Mouse (Mus musculus): Measurements from ENCODE around the gene Paox. TPM values are rescaled to one million over a fixed set of nuclear protein-coding genes. Genes with fewer than 3 reads are reported as not detected.

Gene Paox
- polyA plus RNA-seq, 1 experiment from 2014 or later: 8.3 TPM

DNA sequence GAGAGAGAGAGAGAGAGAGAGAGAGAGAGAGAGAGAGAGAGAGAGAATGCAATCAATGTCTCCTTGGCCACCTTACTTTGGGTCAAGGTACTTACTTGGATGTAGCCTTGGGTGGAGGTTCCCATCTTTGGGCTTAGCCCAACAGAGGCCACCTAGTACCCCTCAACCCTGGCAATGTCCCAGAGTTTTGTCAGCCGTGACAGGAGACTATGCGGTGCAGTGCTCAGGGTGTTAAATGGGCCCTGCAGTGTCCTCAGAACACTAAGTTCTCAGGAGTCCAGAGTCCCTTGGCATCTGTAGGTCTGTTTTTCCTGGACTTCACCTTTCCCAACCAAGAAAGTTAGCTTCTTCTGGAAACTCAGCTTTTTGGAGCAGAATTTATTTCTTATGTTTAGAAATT lies 63.6 kb downstream of the Paox start:
- ATAC-seq: no peak
- H3K27me3 ChIP-seq (ENCODE audit: control insufficient read depth, insufficient read depth, low read depth, low read length): no peaks in the 10 kb centered on the region
- no peaks in the 10 kb centered on the region for H3K9me3 ChIP-seq (replicated peaks; ENCODE audit: control insufficient read depth, low read length, poor library complexity, severe bottlenecking)
- H3K9ac ChIP-seq (ENCODE audit: low read depth, low read length): no peak overlapping the region
- WGBS: 84% methylated on average over 2 of the region's 2 CpGs
- no peak overlapping the region for H3K4me2 ChIP-seq (ENCODE audit: low read length)
- no peaks in the 10 kb centered on the region for H3K4me1 ChIP-seq (ENCODE audit: control insufficient read depth, insufficient read depth, low read length)
- H3K4me3 ChIP-seq (ENCODE audit: low read depth, low read length): no peak overlapping the region
- H3K27ac ChIP-seq (ENCODE audit: low read length): no peak overlapping the region
- H3K36me3 ChIP-seq (ENCODE audit: control insufficient read depth, insufficient read depth, low read length): no peaks in the 10 kb centered on the region

DNA sequence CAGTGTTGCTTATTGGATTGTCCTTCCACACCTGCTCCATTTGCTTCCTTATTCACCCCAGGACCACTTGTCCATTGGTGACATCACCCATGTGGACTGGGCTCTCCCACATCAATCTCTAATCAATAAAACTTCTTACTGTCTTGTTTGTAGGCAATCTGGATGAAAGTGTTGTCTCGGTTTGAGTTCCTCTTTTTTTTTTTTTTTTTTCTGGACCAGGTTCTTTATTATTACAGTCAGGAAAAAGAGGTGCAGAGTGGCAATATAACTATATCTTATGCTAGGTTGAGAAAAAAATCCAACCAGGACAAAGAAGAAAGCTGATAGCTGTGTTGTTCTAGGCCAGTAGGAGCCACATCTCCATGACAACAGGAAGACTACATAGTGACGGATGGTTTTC lies 65.1 kb downstream of the Paox start:
- Histone ChIP-seq H3K36me3 (ENCODE audit: control insufficient read depth, insufficient read depth, low read length) (no peaks in the 10 kb centered on the region), H3K9me3 (replicated peaks; ENCODE audit: control insufficient read depth, low read length, poor library complexity, severe bottlenecking) (no peaks in the 10 kb centered on the region), H3K4me3 (ENCODE audit: low read depth, low read length) (no peak overlapping the region), H3K4me2 (ENCODE audit: low read length) (no peak overlapping the region), H3K27ac (ENCODE audit: low read length) (no peak overlapping the region), H3K4me1 (ENCODE audit: control insufficient read depth, insufficient read depth, low read length) (no peaks in the 10 kb centered on the region), H3K27me3 (ENCODE audit: control insufficient read depth, insufficient read depth, low read depth, low read length) (no peaks in the 10 kb centered on the region), H3K9ac (ENCODE audit: low read depth, low read length) (no peak overlapping the region)
- ATAC-seq: no peak
- WGBS: 77% methylated on average over 2 of the region's 2 CpGs

GRCm38 (mm10) chr7:140184206-140184605 lies 68.6 kb downstream of the Paox start:
- no peak for ATAC-seq
- Histone ChIP-seq H3K36me3 (ENCODE audit: control insufficient read depth, insufficient read depth, low read length) (no peaks in the 10 kb centered on the region), H3K27me3 (ENCODE audit: control insufficient read depth, insufficient read depth, low read depth, low read length) (no peaks in the 10 kb centered on the region), H3K4me1 (ENCODE audit: control insufficient read depth, insufficient read depth, low read length) (no peaks in the 10 kb centered on the region), H3K4me3 (ENCODE audit: low read depth, low read length) (no peak overlapping the region), H3K4me2 (ENCODE audit: low read length) (no peak overlapping the region), H3K9ac (ENCODE audit: low read depth, low read length) (no peak overlapping the region), H3K27ac (ENCODE audit: low read length) (no peak overlapping the region), H3K9me3 (replicated peaks; ENCODE audit: control insufficient read depth, low read length, poor library complexity, severe bottlenecking) (no peaks in the 10 kb centered on the region)
- WGBS: 92% methylated on average over 4 of the region's 4 CpGs

Other genes starting within 250 kb of the Paox start
- gene Kndc1, start 221.1 kb upstream of the Paox start, polyA plus RNA-seq (2015; fragmentation: Nextera tagmentation; extraction: Ambion mirVana): 22.5 and 23.6 TPM in 2 replicates
- not detected in 2 replicates for gene Utf1, start 172.0 kb upstream of the Paox start, polyA plus RNA-seq (2015; fragmentation: Nextera tagmentation; extraction: Ambion mirVana)
- 0.95 and 1.0 TPM in 2 replicates for gene 6430531B16Rik, start 137.0 kb upstream of the Paox start, polyA plus RNA-seq (2015; fragmentation: Nextera tagmentation; extraction: Ambion mirVana)
- gene Adam8, start 123.2 kb upstream of the Paox start, polyA plus RNA-seq (2015; fragmentation: Nextera tagmentation; extraction: Ambion mirVana): 3.0 and 3.9 TPM in 2 replicates
- 55.9 and 56.5 TPM in 2 replicates for gene Zfp511, start 79.4 kb upstream of the Paox start, polyA plus RNA-seq (2015; fragmentation: Nextera tagmentation; extraction: Ambion mirVana)
- gene Tubgcp2, start 79.1 kb upstream of the Paox start, polyA plus RNA-seq (2015; fragmentation: Nextera tagmentation; extraction: Ambion mirVana): 58.0 and 61.0 TPM in 2 replicates
- gene Msx3, start 66.7 kb upstream of the Paox start, polyA plus RNA-seq (2015; fragmentation: Nextera tagmentation; extraction: Ambion mirVana): 0.45 and 0.55 TPM in 2 replicates
- 299 and 401 TPM in 2 replicates for gene Caly, start 33.3 kb upstream of the Paox start, polyA plus RNA-seq (2015; fragmentation: Nextera tagmentation; extraction: Ambion mirVana)
- gene Prap1, start 22.4 kb upstream of the Paox start, polyA plus RNA-seq (2015; fragmentation: Nextera tagmentation; extraction: Ambion mirVana): not detected in 2 replicates
- gene Fuom, start 13.4 kb upstream of the Paox start, polyA plus RNA-seq (2015; fragmentation: Nextera tagmentation; extraction: Ambion mirVana): 32.2 and 33.3 TPM in 2 replicates
- 111 TPM in 2 replicates for gene Echs1, start 677 bp downstream of the Paox start, polyA plus RNA-seq (2015; fragmentation: Nextera tagmentation; extraction: Ambion mirVana)
- 26.7 and 32.6 TPM in 2 replicates for gene Mtg1, start 21.8 kb downstream of the Paox start, polyA plus RNA-seq (2015; fragmentation: Nextera tagmentation; extraction: Ambion mirVana)
- gene Sprn, start 39.1 kb downstream of the Paox start, polyA plus RNA-seq (2015; fragmentation: Nextera tagmentation; extraction: Ambion mirVana): 26.7 and 29.2 TPM in 2 replicates
- gene Olfr522, start 49.0 kb downstream of the Paox start, polyA plus RNA-seq (2015; fragmentation: Nextera tagmentation; extraction: Ambion mirVana): not detected in 2 replicates
- gene Olfr523, start 57.4 kb downstream of the Paox start, polyA plus RNA-seq (2015; fragmentation: Nextera tagmentation; extraction: Ambion mirVana): not detected in 2 replicates
- not detected in 2 replicates for gene Olfr524, start 90.2 kb downstream of the Paox start, polyA plus RNA-seq (2015; fragmentation: Nextera tagmentation; extraction: Ambion mirVana)
- not detected in 2 replicates for gene Cd163l1, start 102.5 kb downstream of the Paox start, polyA plus RNA-seq (2015; fragmentation: Nextera tagmentation; extraction: Ambion mirVana)
- gene 5830411N06Rik, start 131.5 kb downstream of the Paox start, polyA plus RNA-seq (2015; fragmentation: Nextera tagmentation; extraction: Ambion mirVana): not detected in 2 replicates
- not detected in 2 replicates for gene Olfr525, start 205.1 kb downstream of the Paox start, polyA plus RNA-seq (2015; fragmentation: Nextera tagmentation; extraction: Ambion mirVana)
- not detected in 2 replicates for gene Olfr527, start 218.2 kb downstream of the Paox start, polyA plus RNA-seq (2015; fragmentation: Nextera tagmentation; extraction: Ambion mirVana)
- gene Olfr60, start 245.9 kb downstream of the Paox start, polyA plus RNA-seq (2015; fragmentation: Nextera tagmentation; extraction: Ambion mirVana): not detected in 2 replicates